Mouse (Mus musculus) limb, embryonic 14.5 days (tissue): ENCODE results near the gene Zdhhc8. TPM values are rescaled to one million over a fixed set of nuclear protein-coding genes. Genes with fewer than 3 reads are reported as not detected.

Experiments used
- ATAC-seq: fragments of 200-750 bp; cut with Nextera tagmentation; 2 replicates; pipeline ENCODE4 v1.8.0; 2017; ENCODE audit warnings: low read depth, moderate number of reproducible peaks, moderate TSS enrichment; ENCODE audit not compliant: low FRiP score
- DNase-seq: peaks from one replicate; pipeline ENCODE4 v3.0.0-alpha.2; 2015; ENCODE audit warnings: low spot score
- H3K27ac ChIP-seq: fragments of 300-500 bp; sonication (generic); replicated peaks from 2 replicates; pipeline ENCODE4 v1.5.1; 2014; ENCODE audit warnings: low read depth, mild to moderate bottlenecking, low read length, moderate library complexity, mixed read lengths
- H3K27me3 ChIP-seq: fragments of 300-500 bp; sonication (generic); 2 replicates; pipeline ENCODE4 v1.6.1; 2014; ENCODE audit warnings: low read length, mixed read lengths; ENCODE audit not compliant: control insufficient read depth, insufficient read depth
- H3K36me3 ChIP-seq: fragments of 300-500 bp; sonication (generic); 2 replicates; pipeline ENCODE4 v1.6.1; 2014; ENCODE audit warnings: mild to moderate bottlenecking, low read length, moderate library complexity, mixed read lengths; ENCODE audit not compliant: control insufficient read depth, insufficient read depth
- H3K4me1 ChIP-seq: fragments of 300-500 bp; sonication (generic); 2 replicates; pipeline ENCODE4 v1.6.1; 2014; ENCODE audit warnings: antibody characterized with exemption, low read length, mixed read lengths; ENCODE audit not compliant: control insufficient read depth, insufficient read depth
- H3K4me2 ChIP-seq: fragments of 300-500 bp; sonication (generic); replicated peaks from 2 replicates; pipeline ENCODE4 v1.6.1; 2014; ENCODE audit warnings: low read depth, mild to moderate bottlenecking, low read length, moderate library complexity; ENCODE audit not compliant: severe bottlenecking
- H3K4me3 ChIP-seq: fragments of 300-500 bp; sonication (generic); replicated peaks from 2 replicates; pipeline ENCODE4 v1.5.1; 2014; ENCODE audit warnings: low read length
- H3K9ac ChIP-seq: fragments of 300-500 bp; sonication (generic); 2 replicates; pipeline ENCODE4 v1.6.1; 2014; ENCODE audit warnings: mild to moderate bottlenecking, low read depth, low read length, moderate library complexity; ENCODE audit not compliant: severe bottlenecking
- H3K9me3 ChIP-seq: fragments of 300-500 bp; sonication (generic); 2 replicates; pipeline ENCODE4 v1.6.1; 2016; ENCODE audit warnings: low read length; ENCODE audit not compliant: control insufficient read depth
- POLR2A ChIP-seq: fragments of 200-500 bp; IDR thresholded peaks from 2 replicates; pipeline ENCODE4 v1.8.0; 2012; ENCODE audit warnings: inconsistent platforms, mild to moderate bottlenecking, moderate library complexity, borderline replicate concordance; ENCODE audit not compliant: insufficient read depth, insufficient read length; ENCODE audit errors: extremely low read depth
- WGBS: fragments of 180-500 bp; shearing (Covaris S2); extraction: QIAGEN DNeasy Blood & Tissue Kit; methylation state at CpG from one replicate; pipeline ENCODE4 v1.1.7; 2014; 5-methylcytosine and 5-hydroxymethylcytosine counted together
- polyA plus RNA-seq, 2 experiments: library from polyadenylated mRNA; depleted of rRNA in 1 of 2; stranded (reverse) in 1 of 2; unstranded in 1 of 2; fragments of >200 nt; fragmentation: Nextera tagmentation in 1 of 2; extraction: Ambion mirVana in 1 of 2; gene quantifications; 2 replicates each; pipeline versions ENCODE4 v1.2.1 to v1.2.3; 2012 to 2014

The Zdhhc8 gene
- polyA plus RNA-seq, 2 experiments: 23.1 to 68.2 TPM

DNA sequence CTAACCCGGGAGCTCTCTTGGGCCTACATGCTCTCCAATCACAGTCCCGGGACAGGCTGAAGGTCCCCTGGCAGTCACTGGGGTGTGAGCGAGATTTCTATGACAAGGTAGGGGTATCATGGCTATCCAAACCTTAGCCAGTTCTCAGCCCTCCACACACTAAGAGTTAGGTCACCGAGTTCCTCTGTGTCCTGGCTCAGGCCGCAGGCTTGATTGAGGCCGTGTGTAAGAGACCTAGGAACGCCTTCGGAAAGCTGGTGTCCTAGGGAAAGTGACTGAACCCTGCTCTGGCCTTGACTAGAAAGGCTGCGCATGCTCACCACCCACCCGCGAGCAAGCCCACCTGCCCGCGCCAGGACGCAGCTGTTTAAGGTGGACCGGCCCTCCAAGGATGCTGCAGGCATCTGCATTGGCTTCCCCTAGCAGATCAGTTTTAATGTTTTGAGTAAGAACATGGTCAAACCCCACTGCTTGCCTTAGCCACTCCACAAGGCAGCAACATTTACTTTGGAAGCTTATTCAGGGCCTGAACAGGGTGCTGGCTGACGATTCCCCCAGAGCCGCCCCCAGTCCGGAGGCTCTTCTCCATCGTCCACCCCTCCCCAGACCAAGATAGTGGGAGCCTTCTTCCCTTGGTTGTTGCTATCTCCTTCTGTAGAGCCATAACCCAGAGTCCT, 591 bp upstream of the Zdhhc8 start:
- H3K27ac ChIP-seq: peak overlapping the region; percentile 71
- no peaks in the 10 kb centered on the region for H3K27me3 ChIP-seq
- peak overlapping the region; percentile 86 for H3K9ac ChIP-seq
- H3K9me3 ChIP-seq: no peaks in the 10 kb centered on the region
- peak overlapping the region; percentile 83 for H3K4me3 ChIP-seq
- H3K4me2 ChIP-seq: peak overlapping the region; percentile 77
- ATAC-seq (peak; percentile 76), DNase-seq (peak; percentile 68)
- peaks cover 27% of the 10 kb centered on the region for H3K36me3 ChIP-seq
- TF ChIP-seq POLR2A: no peak
- peaks cover 13% of the 10 kb centered on the region; the same call in 1 of the 2 replicates for H3K4me1 ChIP-seq
- WGBS: 4% methylated on average over 19 of the region's 19 CpGs

DNA sequence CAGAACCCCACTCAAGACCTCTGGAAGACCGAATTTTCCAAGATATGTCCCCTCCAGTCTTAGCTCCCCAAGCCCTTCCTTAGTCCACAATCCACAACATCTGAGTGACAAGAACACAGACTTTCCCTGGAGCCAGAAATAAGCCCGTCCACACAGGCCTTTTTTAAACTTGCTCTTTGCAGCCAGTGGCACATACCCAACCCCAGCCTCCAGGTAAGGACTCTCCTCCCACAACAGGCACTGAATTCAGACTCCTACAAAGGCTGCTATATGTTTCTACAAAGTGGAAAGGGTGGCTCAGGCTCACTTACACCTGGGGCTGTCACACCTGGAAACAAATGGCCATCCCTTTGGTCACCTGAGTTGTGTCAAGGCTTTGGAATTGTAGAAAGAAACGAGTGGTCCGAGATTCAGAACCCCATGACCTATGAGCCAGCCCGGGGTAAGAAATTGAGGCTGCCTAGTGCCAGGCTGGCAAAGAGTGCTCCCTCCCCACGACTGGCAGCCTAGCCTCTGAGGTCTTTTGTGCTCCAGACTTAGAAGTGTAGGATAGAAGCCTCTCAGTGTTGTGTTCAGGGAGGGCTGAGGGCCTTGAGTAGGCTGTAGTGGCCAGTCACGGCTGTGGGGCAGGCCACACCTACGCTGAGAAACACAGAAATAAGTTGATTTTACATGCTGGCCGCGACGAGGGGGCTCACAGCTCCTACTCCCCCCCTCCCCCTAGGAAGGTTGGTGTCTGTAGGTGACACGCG, 841 bp downstream of the Zdhhc8 start:
- ATAC-seq (no peak), DNase-seq (no peak)
- Histone ChIP-seq H3K27ac (peak overlapping the region; percentile 71), H3K27me3 (no peaks in the 10 kb centered on the region), H3K4me1 (peaks cover 23% of the 10 kb centered on the region), H3K9ac (peak overlapping the region; percentile 86), H3K4me3 (peak overlapping the region; percentile 83), H3K9me3 (no peaks in the 10 kb centered on the region), H3K36me3 (peaks cover 15% of the 10 kb centered on the region), H3K4me2 (peak overlapping the region; percentile 77)
- WGBS: 20% methylated on average over 13 of the region's 13 CpGs
- TF ChIP-seq POLR2A: no peak

DNA sequence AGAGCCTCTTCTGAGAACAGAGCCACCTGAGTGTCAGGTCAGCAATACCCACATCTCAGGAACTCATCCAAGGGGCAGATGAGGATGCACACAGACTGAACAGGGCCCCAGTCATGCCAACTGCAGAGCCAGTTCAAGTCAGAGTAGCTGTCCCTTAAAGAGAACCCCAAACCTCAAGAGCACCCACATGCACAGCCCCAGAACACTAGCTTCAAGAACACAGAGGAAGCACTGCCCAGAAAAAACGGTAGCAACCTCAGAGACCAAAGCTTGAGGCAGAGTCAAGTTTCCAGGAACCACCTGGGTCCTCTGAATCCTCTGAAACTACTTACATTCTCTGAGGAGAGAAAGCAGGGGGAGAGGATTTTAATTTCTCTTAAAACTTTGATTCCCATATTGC, 1.5 kb downstream of the Zdhhc8 start:
- Histone ChIP-seq H3K27me3 (no peaks in the 10 kb centered on the region), H3K36me3 (peaks cover 15% of the 10 kb centered on the region), H3K4me1 (peaks cover 23% of the 10 kb centered on the region), H3K9ac (no peak overlapping the region), H3K9me3 (no peaks in the 10 kb centered on the region), H3K4me2 (peak overlapping the region; percentile 77), H3K4me3 (no peak overlapping the region), H3K27ac (no peak overlapping the region)
- WGBS: 32% methylated on average over 1 of the region's 1 CpGs
- no peak for TF ChIP-seq POLR2A
- DNase-seq (no peak), ATAC-seq (no peak)

DNA sequence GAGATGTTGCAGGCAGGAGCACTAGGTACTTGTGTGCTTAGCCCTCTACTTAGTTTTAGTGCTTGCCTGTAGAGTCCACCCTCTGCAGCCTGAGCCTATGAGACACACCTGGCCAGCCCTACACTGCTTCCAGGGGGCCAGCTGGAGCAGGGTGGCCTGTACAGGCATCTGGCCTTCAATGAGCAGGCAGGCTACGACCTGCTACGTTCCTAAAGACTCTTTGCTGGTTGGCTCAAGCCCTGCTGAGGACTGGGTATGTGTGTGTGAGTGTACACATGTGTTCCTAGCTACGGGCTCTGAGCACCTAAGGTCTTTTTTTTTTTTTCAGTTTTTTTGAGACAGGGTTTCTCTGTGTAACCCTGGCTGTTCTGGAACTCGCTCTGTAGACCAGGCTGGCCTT, 3.5 kb downstream of the Zdhhc8 start:
- H3K27me3 ChIP-seq: no peaks in the 10 kb centered on the region
- H3K4me1 ChIP-seq: peaks cover 23% of the 10 kb centered on the region
- ATAC-seq (no peak), DNase-seq (no peak)
- no peaks in the 10 kb centered on the region for H3K9me3 ChIP-seq
- TF ChIP-seq POLR2A: no peak
- H3K27ac ChIP-seq: no peak overlapping the region
- H3K36me3 ChIP-seq: peaks cover 26% of the 10 kb centered on the region
- no peak overlapping the region for H3K9ac ChIP-seq
- WGBS: 64% methylated on average over 4 of the region's 4 CpGs
- no peak overlapping the region for H3K4me2 ChIP-seq
- no peak overlapping the region for H3K4me3 ChIP-seq

DNA sequence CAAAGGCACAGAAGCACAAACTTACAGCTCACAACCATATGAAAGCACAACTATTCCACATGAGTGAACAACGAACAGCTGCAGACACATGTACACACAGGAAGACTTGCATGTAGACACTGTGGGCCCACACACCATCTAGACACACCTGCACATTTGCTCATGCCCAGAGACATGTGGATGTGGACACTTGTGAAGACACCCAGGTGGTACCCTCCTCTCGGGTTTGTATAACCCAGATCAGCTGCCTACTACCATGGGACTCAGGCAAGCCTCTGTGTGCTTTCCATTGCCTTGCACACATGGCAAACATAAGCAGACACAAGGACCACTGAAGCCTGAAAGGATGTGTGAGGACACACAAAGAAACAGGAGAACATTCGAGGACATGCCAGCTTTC, 3.9 kb downstream of the Zdhhc8 start:
- TF ChIP-seq POLR2A: no peak
- 80% methylated on average over 3 of the region's 3 CpGs for WGBS
- no peaks in the 10 kb centered on the region for H3K9me3 ChIP-seq

More for the DNA sequence above, 3.9 kb downstream of the Zdhhc8 start:
- Histone ChIP-seq H3K36me3 (peaks cover 30% of the 10 kb centered on the region), H3K4me2 (no peak overlapping the region), H3K27me3 (no peaks in the 10 kb centered on the region), H3K4me3 (no peak overlapping the region), H3K9ac (no peak overlapping the region), H3K4me1 (peaks cover 23% of the 10 kb centered on the region), H3K27ac (no peak overlapping the region)
- DNase-seq: no peak
- ATAC-seq: no peak
